Mouse (Mus musculus) midbrain, embryonic 15.5 days (tissue): Measurements from ENCODE around the gene Celf1. TPM values are rescaled to one million over a fixed set of nuclear protein-coding genes. Genes with fewer than 3 reads are reported as not detected.

Experiments
- ATAC-seq: fragments of 200-750 bp; cut with Nextera tagmentation; replicated peaks from 2 replicates; pipeline ENCODE4 v1.8.0; 2017; ENCODE audit warnings: moderate TSS enrichment
- H3K27ac ChIP-seq: fragments of 300-500 bp; sonication (generic); 2 replicates; pipeline ENCODE4 v1.5.1; 2015; ENCODE audit warnings: mild to moderate bottlenecking, inconsistent platforms
- H3K27me3 ChIP-seq: fragments of 300-500 bp; sonication (generic); replicated peaks from 2 replicates; pipeline ENCODE4 v1.6.1; 2015; ENCODE audit warnings: inconsistent platforms
- H3K36me3 ChIP-seq: fragments of 300-500 bp; sonication (generic); replicated peaks from 2 replicates; pipeline ENCODE4 v1.6.1; 2015; ENCODE audit warnings: inconsistent platforms
- H3K4me1 ChIP-seq: fragments of 300-500 bp; sonication (generic); 2 replicates; pipeline ENCODE4 v1.6.1; 2015; ENCODE audit warnings: inconsistent platforms
- H3K4me2 ChIP-seq: fragments of 300-500 bp; sonication (generic); 2 replicates; pipeline ENCODE4 v1.6.1; 2015; ENCODE audit warnings: inconsistent platforms, mild to moderate bottlenecking, moderate library complexity
- H3K4me3 ChIP-seq: fragments of 300-500 bp; sonication (generic); 2 replicates; pipeline ENCODE4 v1.5.1; 2015; ENCODE audit warnings: mild to moderate bottlenecking, inconsistent platforms
- H3K9ac ChIP-seq: fragments of 300-500 bp; sonication (generic); 2 replicates; pipeline ENCODE4 v1.6.1; 2015; ENCODE audit warnings: mild to moderate bottlenecking, inconsistent platforms
- H3K9me3 ChIP-seq: fragments of 300-500 bp; sonication (generic); 2 replicates; pipeline ENCODE4 v1.6.1; 2016; ENCODE audit warnings: inconsistent platforms
- WGBS: fragments of 180-500 bp; shearing (Covaris S2); methylation state at CpG from one replicate; pipeline ENCODE4 v1.1.7; 2015; ENCODE audit warnings: mixed read lengths; 5-methylcytosine and 5-hydroxymethylcytosine counted together
- polyA plus RNA-seq: library from polyadenylated mRNA; unstranded; fragments of >200 nt; fragmentation: Nextera tagmentation; extraction: Ambion mirVana; gene quantifications from 2 replicates; pipeline ENCODE4 v1.2.1, GENCODE M21; 2015

Gene Celf1
- polyA plus RNA-seq, 1 experiment from 2014 or later = 129 TPM

- no peak overlapping the region for H3K9ac ChIP-seq
- H3K9me3 ChIP-seq = no peaks in the 10 kb centered on the region
- no peak overlapping the region for H3K4me2 ChIP-seq
- peak; percentile 58; the same call in 1 of the 2 replicates for ATAC-seq
- no peaks in the 10 kb centered on the region for H3K27me3 ChIP-seq
- H3K4me1 ChIP-seq = peaks cover 18% of the 10 kb centered on the region
- H3K27ac ChIP-seq = no peak overlapping the region
- H3K4me3 ChIP-seq = no peak overlapping the region
- no peaks in the 10 kb centered on the region for H3K36me3 ChIP-seq
Observed at GRCm38 (mm10) chr2:90950582-90951194, 10.5 kb downstream of the Celf1 start.

GRCm38 (mm10) chr2:90953461-90953860 lies 13.3 kb downstream of the Celf1 start:
- Histone ChIP-seq H3K4me1 (peaks cover 28% of the 10 kb centered on the region), H3K36me3 (no peaks in the 10 kb centered on the region), H3K4me2 (no peak overlapping the region), H3K9me3 (no peaks in the 10 kb centered on the region), H3K27ac (no peak overlapping the region), H3K9ac (no peak overlapping the region), H3K27me3 (no peaks in the 10 kb centered on the region), H3K4me3 (no peak overlapping the region)
- 65% methylated on average over 3 of the region's 3 CpGs for WGBS
- ATAC-seq = no peak

- Histone ChIP-seq H3K4me1 (peaks cover 21% of the 10 kb centered on the region), H3K27ac (peak overlapping the region; percentile 50), H3K9me3 (no peaks in the 10 kb centered on the region), H3K4me3 (no peak overlapping the region), H3K9ac (no peak overlapping the region), H3K4me2 (no peak overlapping the region; the same call in 1 of the 2 replicates), H3K27me3 (no peaks in the 10 kb centered on the region), H3K36me3 (no peaks in the 10 kb centered on the region)
- 0% methylated on average over 1 of the region's 1 CpGs for whole genome bisulfite sequencing
- peak; percentile 81 for ATAC-seq
Observed at GRCm38 (mm10) chr2:90956053-90956452, 15.9 kb downstream of the Celf1 start.

- WGBS = 85% methylated on average over 3 of the region's 3 CpGs
- peaks cover 21% of the 10 kb centered on the region for H3K4me1 ChIP-seq
Observed at GRCm38 (mm10) chr2:90958856-90959255, 18.7 kb downstream of the Celf1 start.

GRCm38 (mm10) chr2:90960012-90960411 lies 19.8 kb downstream of the Celf1 start:
- Histone ChIP-seq H3K4me3 (no peak overlapping the region), H3K9me3 (no peaks in the 10 kb centered on the region), H3K4me1 (peaks cover 23% of the 10 kb centered on the region), H3K9ac (no peak overlapping the region), H3K4me2 (no peak overlapping the region), H3K36me3 (no peaks in the 10 kb centered on the region), H3K27me3 (no peaks in the 10 kb centered on the region), H3K27ac (no peak overlapping the region)
- 98% methylated on average over 2 of the region's 2 CpGs for WGBS
- ATAC-seq = no peak

More at GRCm38 (mm10) chr2:90958856-90959255, 18.7 kb downstream of the Celf1 start:
- Histone ChIP-seq H3K27me3 (no peaks in the 10 kb centered on the region), H3K27ac (no peak overlapping the region), H3K4me2 (no peak overlapping the region), H3K4me3 (no peak overlapping the region), H3K9ac (no peak overlapping the region), H3K36me3 (no peaks in the 10 kb centered on the region), H3K9me3 (no peaks in the 10 kb centered on the region)
- ATAC-seq = no peak

- ATAC-seq = no peak
- Histone ChIP-seq H3K4me3 (no peak overlapping the region), H3K36me3 (no peaks in the 10 kb centered on the region), H3K9ac (no peak overlapping the region), H3K27me3 (no peaks in the 10 kb centered on the region), H3K27ac (no peak overlapping the region), H3K4me1 (peaks cover 8% of the 10 kb centered on the region), H3K9me3 (no peaks in the 10 kb centered on the region), H3K4me2 (no peak overlapping the region)
- WGBS = 83% methylated on average over 1 of the region's 1 CpGs
Observed at GRCm38 (mm10) chr2:90963304-90963703, 23.1 kb downstream of the Celf1 start.

- H3K9ac ChIP-seq = no peak overlapping the region
- H3K27ac ChIP-seq = peak overlapping the region; percentile 6; the same call in 1 of the 2 replicates
Observed at GRCm38 (mm10) chr2:90964811-90965465, 24.8 kb downstream of the Celf1 start.

GRCm38 (mm10) chr2:90965466-90966080 lies 25.4 kb downstream of the Celf1 start:
- no peak overlapping the region for H3K9ac ChIP-seq

More at GRCm38 (mm10) chr2:90964811-90965465, 24.8 kb downstream of the Celf1 start:
- H3K4me1 ChIP-seq = peaks cover 8% of the 10 kb centered on the region
- ATAC-seq = no peak
- WGBS = 71% methylated on average over 7 of the region's 7 CpGs
- no peaks in the 10 kb centered on the region for H3K9me3 ChIP-seq
- no peaks in the 10 kb centered on the region for H3K27me3 ChIP-seq
- no peak overlapping the region for H3K4me3 ChIP-seq
- no peak overlapping the region for H3K4me2 ChIP-seq
- H3K36me3 ChIP-seq = no peaks in the 10 kb centered on the region

GRCm38 (mm10) chr2:90970606-90971005 lies 30.4 kb downstream of the Celf1 start:
- H3K4me3 ChIP-seq = no peak overlapping the region
- no peaks in the 10 kb centered on the region for H3K27me3 ChIP-seq
- no peak for ATAC-seq
- H3K27ac ChIP-seq = no peak overlapping the region
- H3K4me1 ChIP-seq = no peaks in the 10 kb centered on the region
- H3K36me3 ChIP-seq = no peaks in the 10 kb centered on the region
- no peak overlapping the region for H3K9ac ChIP-seq
- no peaks in the 10 kb centered on the region for H3K9me3 ChIP-seq
- H3K4me2 ChIP-seq = no peak overlapping the region

More at GRCm38 (mm10) chr2:90965466-90966080, 25.4 kb downstream of the Celf1 start:
- no peaks in the 10 kb centered on the region for H3K27me3 ChIP-seq
- no peaks in the 10 kb centered on the region for H3K36me3 ChIP-seq
- no peak overlapping the region for H3K4me3 ChIP-seq
- ATAC-seq = no peak
- 0 out of 2 replicates have a peak overlapping the region, but pooled peaks have one; percentile 6 for H3K27ac ChIP-seq
- peaks cover 8% of the 10 kb centered on the region for H3K4me1 ChIP-seq
- H3K4me2 ChIP-seq = no peak overlapping the region
- no peaks in the 10 kb centered on the region for H3K9me3 ChIP-seq
- 82% methylated on average over 2 of the region's 2 CpGs for WGBS

GRCm38 (mm10) chr2:90974101-90974500 lies 33.9 kb downstream of the Celf1 start:
- Histone ChIP-seq H3K36me3 (no peaks in the 10 kb centered on the region), H3K4me2 (no peak overlapping the region), H3K27me3 (no peaks in the 10 kb centered on the region), H3K27ac (no peak overlapping the region), H3K9ac (no peak overlapping the region), H3K4me1 (no peaks in the 10 kb centered on the region), H3K9me3 (no peaks in the 10 kb centered on the region), H3K4me3 (no peak overlapping the region)
- no peak for ATAC-seq

GRCm38 (mm10) chr2:90975181-90975835 lies 35.1 kb downstream of the Celf1 start:
- Histone ChIP-seq H3K9me3 (no peaks in the 10 kb centered on the region), H3K4me1 (no peaks in the 10 kb centered on the region), H3K27me3 (no peaks in the 10 kb centered on the region), H3K9ac (no peak overlapping the region), H3K27ac (no peak overlapping the region), H3K4me2 (no peak overlapping the region), H3K4me3 (no peak overlapping the region), H3K36me3 (no peaks in the 10 kb centered on the region)
- WGBS = 83% methylated on average over 7 of the region's 7 CpGs
- no peak for ATAC-seq

- Histone ChIP-seq H3K9ac (no peak overlapping the region), H3K27ac (no peak overlapping the region), H3K9me3 (no peaks in the 10 kb centered on the region), H3K4me1 (no peaks in the 10 kb centered on the region), H3K36me3 (no peaks in the 10 kb centered on the region), H3K27me3 (no peaks in the 10 kb centered on the region), H3K4me2 (no peak overlapping the region), H3K4me3 (no peak overlapping the region)
- 89% methylated on average over 2 of the region's 2 CpGs for WGBS
- no peak for ATAC-seq
Observed at GRCm38 (mm10) chr2:90976590-90976989, 36.4 kb downstream of the Celf1 start.
